Mouse (Mus musculus) kidney, adult 8-10 months (tissue): ENCODE data around the gene 1810049J17Rik.
"Not testable (repeated sequence)": the region's sequence is repeated elsewhere in the genome, so short reads cannot be mapped to it uniquely, and the experiment has no call there.

Experiments used
- DNase-seq, 2 experiments: peaks; one replicate each; pipeline ENCODE4 v3.0.0; 2022

The 1810049J17Rik gene

DNA sequence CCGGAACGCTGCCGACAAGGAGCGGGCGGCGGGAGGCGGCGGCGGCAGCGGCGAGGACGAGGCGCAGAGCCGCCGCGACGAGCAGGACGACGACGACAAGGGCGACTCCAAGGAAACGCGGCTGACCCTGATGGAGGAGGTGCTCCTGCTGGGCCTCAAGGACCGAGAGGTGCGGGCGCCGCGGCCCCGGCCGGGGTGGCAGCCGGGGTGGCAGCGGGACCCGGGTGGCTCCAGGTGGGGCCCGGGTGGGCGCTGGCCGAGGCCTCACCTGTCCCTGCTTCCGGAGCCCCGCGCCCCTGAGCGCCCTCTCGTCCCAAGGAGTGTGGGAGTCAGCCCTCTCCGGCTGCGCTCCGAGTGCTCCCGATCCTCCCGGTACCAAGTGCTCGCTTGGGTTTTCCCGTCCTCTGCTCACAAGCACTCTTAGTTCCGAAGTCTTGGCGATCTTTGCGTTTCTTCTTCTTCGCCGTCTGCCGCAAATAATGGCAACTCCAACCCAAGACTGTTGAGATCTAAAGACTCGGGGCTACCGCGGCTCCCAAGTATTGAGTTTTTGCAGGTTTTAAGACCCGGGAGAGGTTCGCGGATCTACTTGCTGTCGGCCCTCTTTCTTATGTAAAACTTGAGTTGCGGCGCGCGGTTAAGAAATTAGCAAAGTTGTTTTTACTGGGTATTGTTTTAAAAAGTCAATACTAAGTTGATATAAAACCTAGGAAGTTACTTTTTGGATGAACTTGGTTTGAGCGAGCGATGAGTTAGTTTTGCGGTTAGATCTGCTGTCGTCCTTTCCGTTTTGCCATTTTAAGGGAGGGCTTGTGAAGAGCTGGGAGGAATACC is at the start of gene 1810049J17Rik:
1810049J17Rik (minus strand) TSS at position 112 of the 834 bp plus-strand sequence.
- peak; percentile 30 to 32 for DNase-seq

DNA sequence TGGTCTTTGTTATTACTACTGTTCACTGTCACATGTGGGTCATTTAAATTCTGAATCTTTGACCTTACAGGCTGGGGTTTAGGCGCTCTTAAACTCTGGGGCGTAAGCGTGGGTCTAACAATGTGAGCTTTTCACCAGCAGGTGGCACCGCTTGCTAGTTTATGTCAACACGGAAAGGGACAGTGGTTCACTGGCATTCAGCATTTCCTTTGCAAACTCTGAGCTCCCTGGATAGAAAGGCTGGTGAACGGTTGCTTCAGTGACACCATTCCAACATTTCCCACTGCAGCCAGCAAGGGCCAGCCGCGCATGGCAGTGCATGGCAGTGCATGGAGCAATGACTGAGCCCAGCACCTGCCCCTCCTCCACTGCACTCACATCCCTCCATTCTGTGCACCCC is 49.5 kb upstream of the 1810049J17Rik start:
- DNase-seq, result peak; percentile 58 to 79

DNA sequence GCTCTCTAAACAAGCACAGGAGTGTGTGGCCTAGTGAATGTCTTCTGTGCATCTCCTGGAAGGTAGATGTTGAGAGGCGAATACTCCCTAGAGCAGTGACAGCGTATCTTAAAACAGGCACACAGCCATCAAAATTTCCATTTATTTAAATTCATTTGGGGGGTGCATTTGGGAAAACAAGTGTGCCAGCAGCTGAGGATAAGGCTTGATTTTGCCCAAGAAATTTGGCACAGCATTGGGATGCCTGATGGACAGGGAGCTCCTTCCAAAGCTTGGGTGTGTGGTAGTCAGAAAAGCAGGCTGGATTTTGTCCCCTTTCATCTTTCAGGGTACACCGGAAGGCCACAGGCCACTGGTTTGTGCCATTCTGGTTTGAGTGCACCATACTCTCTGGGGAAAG is 48.4 kb upstream of the 1810049J17Rik start:
- no peak for DNase-seq

DNA sequence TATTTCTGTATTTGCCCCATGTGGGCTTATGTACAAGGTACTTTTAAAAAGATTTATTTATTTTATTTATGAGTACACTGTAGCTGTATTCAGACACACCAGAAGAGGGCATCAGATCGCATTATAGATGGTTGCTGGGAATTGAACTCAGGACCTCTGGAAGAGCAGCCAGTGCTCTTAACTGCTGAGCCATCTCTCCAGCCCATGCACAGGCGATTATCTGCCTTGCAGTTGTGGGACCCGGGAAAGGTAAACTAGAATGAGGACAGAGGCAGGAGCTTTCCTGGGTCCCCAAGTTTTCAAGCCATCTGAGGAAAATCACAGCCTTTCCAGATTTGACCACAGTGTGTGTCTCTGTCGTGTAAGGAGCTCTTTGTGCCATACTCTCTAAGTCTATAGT is 47.2 kb upstream of the 1810049J17Rik start:
- no peak for DNase-seq

DNA sequence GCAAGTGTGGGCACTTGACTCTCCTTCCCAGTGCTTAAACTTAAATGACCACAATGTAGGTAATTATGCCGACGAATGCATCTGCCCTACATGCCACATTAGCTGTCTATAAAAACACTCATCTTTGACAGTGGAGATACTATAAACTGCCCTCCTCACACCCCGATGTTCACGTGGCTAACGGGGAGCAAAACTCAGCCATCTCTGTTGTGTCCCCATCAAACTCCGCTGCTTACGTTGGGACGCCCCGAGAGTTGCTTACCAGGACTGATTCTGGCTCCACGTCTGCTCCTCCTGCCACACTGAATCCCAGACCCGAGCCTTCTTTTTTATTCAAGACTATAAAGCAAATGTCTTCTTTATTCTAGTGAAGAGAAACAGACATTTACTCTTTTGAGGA is 46.7 kb upstream of the 1810049J17Rik start:
- no peak for DNase-seq

DNA sequence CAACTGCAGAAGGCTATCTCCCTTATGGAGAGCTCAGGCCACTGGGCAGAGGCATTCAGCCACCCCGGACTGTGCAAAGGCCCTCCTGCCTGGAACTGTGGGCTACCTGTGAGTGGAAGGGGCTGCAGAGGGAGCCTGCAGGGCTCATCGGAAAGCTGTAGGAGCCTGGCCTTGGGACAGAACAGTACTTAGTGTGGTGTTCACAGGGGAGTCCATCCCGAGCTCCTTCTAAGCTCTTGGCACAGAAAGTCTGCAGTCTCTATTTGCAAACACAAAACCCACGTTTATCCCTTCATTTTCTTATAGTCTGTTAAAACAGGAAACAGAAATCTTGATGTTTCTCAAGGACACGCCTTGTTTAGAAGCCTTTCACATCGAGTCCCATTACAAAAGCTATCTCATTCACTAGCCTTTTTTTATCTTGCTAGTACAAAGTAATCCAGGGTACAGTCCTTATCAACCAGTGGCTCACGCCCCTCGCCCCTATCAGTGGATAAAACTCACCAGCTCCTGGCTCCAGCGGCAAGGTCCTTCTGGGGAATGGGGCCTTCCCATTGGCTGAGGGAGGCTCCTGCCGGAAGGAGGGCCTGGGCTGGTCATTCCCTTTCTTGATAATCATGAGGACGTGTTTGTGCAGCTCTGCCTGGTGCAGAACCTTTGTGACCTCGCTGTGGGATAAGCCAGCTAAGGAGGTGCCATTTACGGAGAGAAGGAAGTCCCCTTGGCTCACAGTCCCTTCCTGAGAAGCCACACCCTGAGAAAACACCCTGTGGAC is 45.8 kb upstream of the 1810049J17Rik start:
- peak in 1 of 2 experiments; percentile 25 for DNase-seq

DNA sequence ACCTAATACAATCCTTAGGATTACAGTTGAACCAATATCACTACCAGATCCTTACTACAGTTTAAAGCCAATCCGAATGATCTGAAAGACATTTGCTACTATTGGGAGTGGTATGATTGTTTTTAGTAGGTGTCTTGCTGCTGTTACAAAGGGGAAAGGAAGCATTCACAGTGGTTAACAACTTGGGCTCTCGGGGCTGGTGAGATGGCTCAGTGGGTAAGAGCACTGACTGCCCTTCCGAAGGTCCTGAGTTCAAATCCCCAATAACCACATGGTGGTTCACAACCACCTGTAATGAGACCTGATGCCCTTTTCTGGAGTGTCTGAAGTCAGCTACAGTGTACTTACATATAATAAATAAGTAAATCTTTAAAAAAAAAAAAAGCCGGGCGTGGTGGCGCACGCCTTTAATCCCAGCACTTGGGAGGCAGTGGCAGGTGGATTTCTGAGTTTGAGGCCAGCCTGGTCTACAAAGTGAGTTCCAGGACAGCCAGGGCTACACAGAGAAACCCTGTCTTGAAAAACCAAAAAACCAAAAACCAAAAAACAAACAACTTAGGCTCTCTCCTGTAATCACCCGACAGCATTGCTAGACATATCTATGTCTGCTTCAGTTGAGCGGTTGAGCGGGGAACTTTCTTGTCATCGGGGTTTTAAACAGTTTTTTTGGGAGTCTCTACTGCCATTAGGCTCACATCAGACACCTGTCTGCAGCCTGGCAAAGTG is 45.0 kb upstream of the 1810049J17Rik start:
- not testable (repeated sequence) for DNase-seq

DNA sequence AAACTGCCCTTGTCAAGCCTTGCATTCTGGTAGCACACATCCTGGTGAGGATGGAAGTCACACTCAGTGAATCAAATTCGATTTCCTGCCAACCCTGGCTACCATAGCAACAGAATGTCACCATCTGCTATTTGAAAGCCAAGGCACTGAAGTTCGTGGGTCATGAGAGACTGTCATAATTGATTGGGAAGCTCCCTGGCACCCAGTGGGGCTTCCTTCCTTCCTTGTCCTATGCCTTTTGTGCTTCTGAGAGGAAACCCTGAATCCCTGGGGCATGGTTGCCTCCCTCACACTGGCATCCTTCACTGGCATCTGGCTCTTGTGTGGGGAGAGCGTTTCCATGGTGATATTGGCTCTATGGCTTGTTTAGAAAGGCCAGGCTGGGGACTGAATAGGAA is 44.4 kb upstream of the 1810049J17Rik start:
- no peak for DNase-seq

DNA sequence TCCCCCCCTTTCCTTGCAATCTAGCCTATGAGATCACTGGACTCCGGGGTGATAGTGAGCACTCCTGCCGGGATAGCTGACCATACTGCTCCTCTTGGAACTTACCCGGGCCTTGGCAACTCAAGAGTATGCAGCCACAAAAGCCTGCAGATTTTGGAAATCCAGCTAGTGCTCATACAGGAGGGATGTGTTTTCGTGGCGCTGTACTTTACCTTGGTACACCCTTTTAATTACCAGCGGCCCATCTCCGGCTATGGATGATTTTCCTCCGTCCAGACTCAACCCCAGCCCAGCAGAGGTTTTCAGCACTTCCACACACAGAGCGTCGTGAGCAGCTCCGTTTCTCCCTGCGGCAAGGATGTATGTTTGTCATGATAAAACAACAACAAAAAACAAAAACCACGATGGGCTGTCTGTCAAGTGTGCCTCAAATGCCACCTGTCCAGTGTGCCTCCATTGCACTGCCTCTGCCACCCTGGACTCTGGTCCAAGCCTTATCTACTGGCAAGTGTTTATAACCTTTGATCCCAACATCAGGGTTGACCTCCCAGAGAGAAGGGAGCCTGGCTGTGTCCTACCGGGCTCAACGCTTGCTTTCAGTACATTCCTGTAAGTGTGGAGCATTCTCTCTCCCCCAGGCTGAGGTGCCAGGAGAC is 43.8 kb upstream of the 1810049J17Rik start:
- no peak for DNase-seq

DNA sequence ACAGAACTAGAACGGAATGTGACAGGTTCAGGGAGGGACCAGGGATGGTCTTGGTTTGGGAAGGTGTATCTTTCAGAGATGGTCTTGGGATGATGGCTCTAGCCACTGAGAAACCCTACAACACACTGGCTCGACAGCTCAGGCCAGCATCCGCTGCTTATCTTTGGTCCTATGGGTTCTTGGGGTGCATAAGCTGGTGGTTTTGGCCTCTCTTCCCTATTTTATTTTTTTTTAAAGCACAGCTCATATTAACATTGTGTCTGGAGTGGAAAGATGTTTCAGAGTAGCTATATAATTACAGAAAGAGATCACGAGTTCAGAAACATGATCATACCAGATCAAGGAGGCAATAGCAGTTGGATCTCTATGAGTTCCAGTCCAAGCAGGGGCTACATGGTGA is 42.4 kb upstream of the 1810049J17Rik start:
- no peak for DNase-seq

DNA sequence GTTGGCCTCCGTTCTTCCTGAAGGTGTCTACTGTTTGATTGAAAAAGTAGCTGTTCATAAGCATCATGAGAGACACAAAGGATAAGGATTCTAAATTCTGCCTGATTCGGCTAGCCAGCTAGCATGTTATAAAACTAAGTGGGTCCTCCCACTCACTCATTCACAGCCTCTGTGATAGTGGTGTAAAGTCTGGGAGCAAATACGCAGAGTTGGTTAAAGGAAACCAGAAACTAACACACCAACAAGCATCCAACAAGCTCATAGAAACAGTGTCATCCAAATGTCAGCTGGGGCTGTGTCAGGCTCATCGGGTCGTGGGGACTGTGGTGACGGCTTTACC is 41.0 kb upstream of the 1810049J17Rik start:
- DNase-seq, result no peak

DNA sequence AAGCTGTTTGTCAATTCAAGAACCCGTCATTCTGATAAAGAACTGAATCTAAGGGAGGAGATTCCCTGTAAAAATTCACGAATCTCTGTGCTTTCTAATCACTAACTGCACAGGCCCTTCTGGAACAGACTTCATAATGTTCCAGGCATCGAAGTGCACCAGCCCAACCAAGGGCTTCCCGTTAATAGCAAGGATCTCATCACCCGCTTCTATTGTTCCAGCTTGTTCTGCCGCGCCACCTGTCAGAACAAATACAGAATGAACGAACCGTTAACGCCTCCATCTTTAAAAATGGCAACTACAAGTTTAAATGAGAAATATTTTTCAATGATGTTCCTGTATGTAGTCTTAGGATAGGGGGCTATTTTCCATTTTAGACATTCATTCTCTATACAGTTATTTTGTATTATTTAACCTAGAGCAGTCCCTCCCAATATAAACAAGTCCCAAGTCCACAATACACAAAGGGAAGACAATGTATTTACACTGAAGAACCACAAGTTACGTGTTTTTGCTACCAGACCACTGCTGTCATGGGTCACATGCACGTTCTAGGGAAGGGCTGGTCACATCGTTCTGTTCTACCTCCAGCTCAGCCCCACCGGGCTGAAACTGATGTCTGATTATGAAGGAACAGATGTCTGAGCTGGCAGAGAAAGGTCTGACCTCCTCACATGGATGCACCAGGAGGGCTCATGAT is 40.5 kb upstream of the 1810049J17Rik start:
- no peak for DNase-seq

DNA sequence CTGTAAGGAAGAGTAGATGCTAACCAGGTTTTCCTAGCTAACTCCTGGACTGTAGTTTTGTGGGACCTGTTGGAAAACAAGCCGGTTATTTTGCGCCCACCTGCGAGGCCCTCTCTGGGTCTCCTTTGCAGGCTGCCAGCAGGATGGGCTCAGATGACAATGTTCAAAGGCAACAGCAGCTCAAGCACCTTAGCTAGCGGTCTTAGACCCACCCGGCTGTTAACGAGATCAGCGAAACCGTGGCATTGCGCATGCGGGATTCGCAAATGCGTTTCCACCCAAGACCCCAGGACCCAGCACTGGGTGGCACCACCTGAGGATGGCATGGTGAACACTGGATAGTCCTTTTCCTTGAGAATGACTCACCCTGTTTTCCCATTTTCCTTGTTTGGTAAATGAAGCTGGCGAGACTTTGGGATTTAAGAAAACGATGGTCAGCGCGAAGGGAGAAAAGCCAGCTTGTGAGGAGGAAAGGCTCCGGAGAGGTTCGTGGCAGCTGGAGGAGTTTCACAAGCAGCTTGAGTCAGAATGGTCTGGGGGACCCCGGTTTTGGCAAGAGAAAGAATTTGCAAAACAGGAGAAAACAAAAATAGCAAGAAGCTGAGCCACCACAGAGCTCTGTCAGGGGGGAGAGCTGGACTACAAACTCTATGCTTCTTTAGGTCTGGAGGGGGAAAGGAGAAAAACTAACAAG is 39.0 kb upstream of the 1810049J17Rik start:
- DNase-seq, result no peak

DNA sequence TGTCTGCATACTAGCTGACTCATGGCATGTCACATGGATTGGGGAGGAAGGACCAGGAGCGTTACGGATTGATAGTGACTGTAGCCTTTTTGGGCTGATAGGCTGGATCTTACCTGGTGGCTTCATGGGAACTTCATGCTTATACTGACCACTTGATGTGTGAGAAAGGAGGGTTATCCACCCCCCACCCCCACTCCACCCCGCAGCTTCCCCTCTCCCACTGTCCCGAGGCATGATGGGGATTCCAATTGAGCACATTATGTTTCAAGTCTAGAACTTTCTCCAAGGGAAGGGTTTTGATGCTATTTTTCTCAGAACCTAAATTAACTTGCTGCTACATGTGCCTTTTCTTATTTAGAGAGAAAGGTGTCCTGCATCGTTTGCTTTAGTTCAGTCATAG is 36.7 kb upstream of the 1810049J17Rik start:
- DNase-seq, result no peak

DNA sequence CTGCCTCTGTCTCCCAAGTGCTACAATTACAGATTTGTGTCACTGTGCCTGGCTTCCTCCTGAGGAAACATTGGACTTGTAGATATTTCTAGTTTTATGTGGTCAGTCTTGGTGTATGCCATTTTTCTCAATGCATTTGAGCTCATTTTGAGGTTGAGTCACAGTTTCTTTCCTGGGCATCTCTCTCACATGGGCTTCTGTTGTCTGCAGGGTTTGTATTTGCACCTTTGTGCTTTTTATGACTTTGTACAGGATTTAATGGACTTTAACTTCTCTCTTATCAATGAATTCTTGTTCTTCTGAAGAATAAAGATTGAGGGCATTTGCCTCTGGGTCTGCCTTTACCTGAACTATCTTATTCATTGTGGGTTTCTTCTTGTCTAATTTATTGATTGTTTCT is 35.8 kb upstream of the 1810049J17Rik start:
- no peak for DNase-seq

DNA sequence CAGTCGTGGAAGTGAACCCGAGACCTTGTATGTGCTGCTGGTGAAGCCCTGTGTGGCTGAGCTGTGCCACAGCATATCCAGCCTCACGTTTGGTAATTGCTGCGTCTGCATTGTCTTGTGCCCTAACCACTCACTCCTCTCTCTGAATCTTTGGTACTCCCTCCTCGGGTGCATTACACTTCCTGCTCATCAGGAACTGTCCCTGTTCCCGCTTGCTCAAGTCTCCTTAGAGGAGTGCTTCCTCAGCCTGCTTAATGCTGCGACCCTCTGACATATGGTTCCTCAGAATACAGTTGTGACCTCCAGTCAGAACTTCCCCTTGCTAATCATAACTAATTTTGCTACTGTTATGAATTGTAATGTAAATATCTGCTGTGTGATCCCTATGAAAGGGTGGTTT is 34.2 kb upstream of the 1810049J17Rik start:
- DNase-seq, result no peak

DNA sequence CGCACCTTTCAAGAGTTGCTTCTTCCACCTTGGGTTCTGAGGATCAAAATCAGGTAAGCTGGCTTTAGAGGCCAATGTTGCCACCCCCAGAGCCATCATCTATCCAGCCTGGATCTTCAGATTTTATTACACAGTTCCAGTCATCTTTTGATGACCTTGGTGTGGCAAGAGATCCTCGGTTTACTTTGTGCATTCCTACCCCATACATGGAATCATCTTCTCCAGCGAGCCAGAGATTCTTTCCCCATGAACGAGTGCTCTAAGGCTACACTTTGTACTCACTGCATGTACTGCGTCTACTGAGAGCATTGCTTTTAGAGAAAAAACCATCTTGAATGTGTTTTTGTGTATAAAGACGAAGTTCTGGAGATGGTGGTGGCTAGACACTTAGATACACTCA is 33.6 kb upstream of the 1810049J17Rik start:
- no peak for DNase-seq

DNA sequence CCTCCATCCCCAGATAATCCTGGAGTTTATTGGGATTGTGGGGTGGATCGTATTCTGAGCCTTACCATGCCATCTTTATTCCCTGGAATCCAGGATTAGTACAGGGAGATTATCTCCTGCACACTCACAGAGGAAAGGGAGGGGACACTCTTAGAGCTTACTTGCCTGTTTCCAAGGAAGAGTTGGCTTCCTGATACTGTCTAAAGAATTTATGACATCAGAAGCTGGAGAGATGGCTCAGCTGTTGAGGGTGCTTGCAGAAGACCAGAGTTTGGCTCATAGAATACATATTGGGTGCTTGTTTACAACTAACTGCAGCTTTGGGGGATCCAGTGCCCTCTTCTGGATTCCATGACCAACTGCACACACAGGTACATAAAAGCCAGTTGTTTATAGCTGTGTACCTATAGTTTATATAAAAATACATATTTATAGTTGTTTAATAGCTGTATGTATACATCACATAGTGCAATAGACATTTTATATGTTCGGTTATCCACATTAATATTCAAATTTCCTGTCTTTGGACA is 32.6 kb upstream of the 1810049J17Rik start:
- DNase-seq, result no peak

DNA sequence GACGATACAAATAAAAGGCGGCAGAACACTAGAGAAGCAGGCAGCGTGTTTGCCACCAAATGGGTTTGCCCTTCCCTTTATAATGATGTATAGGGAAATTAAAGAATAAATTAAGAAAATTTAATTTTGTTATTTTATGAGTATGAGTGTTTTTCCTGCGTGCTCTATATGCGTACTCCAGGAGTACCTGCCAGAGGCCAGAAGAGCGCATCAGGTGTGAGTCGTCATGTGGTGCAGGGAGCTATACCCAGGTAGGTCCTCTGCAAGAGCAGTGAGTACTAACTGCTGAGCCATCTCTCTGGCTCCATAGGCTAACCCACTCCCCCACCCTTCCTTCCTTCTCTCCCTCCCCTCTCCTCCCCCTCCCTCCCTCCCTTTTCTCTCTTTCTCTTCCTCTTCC is 29.8 kb upstream of the 1810049J17Rik start:
- DNase-seq, result no peak

DNA sequence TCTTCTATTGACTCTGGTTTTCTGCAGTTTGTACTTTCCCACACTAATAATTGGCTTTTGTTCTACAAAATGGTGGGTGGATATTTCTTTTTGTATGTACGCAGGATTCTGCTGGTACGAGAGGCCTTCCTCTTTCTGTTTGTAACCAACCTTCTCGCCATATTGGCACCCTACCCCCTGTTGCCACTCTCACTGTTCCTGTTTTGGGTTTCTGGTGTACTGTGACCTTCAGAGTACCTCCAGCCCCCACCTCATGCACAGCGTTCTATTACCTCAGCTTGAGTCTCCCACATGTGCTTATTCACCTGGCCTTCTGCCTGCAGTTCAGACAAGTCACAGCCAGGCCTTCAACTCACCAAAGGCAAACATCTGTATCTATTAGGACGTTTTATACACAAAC is 28.1 kb upstream of the 1810049J17Rik start:
- DNase-seq, result no peak

DNA sequence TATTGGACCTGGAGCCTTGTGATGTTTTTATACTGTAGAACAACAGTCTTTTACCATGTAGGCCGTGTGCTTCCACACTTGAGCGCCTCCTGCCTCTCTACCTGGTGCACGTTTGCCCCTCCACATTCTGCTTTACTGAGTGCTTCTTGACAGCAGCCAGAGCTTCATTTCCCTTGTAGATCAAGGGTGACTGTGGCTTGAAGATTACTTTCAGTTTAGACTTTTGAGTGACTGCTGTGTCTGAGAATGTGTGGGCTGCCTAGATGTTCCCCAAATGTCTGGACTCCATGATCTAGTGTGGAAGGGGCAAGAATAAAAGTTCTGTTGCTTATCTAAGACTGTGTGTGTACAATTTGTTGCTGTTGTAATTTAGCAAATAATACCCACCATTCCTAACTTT is 27.3 kb upstream of the 1810049J17Rik start:
- no peak for DNase-seq

DNA sequence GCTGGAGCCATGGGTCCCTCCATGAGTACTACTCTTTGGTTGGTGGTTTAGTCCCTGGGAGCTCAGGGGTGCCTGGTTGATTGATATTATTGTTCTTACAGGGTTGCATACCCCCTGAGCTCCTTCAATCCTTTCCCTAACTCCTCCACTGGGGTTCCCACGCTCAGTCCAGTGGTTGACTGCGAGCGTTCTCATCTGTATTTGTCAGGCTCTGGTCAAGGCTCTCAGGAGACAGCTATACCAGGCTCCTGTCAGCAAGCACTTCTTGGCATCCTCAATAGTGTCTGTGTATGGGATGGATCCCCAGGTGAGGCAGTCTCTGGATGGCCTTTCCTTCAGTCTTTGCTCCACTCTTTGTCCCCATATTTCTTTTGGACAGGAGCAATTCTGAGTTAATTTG is 25.2 kb upstream of the 1810049J17Rik start:
- no peak for DNase-seq
